Mouse (Mus musculus): Measurements from ENCODE around the gene Tshz3.

The Tshz3 gene

GRCm38 (mm10) chr7:36697118-36697855, 631 bp upstream of the Tshz3 start:
- no peak for DNase-seq

DNA sequence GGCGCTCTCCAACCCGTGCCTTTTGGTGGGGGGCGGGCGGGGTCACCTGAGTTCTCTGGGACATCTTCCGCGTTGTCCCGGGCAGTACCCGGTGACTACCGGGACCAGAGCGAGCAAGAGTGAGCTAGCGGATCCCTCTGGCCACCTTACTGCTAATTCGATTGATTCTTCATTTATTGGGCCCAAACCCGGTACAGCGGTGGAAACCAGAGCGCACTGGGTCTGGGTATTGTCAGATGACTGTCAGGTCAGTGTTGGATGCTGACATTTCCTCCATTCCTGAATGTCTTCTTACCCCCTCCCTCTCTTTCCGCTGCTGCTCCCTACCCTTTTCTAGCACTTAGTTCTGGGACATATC, 650 bp downstream of the Tshz3 start:
- DNase-seq, result no peak

GRCm38 (mm10) chr7:36699001-36699987, 1.4 kb downstream of the Tshz3 start:
- no peak for DNase-seq

DNA sequence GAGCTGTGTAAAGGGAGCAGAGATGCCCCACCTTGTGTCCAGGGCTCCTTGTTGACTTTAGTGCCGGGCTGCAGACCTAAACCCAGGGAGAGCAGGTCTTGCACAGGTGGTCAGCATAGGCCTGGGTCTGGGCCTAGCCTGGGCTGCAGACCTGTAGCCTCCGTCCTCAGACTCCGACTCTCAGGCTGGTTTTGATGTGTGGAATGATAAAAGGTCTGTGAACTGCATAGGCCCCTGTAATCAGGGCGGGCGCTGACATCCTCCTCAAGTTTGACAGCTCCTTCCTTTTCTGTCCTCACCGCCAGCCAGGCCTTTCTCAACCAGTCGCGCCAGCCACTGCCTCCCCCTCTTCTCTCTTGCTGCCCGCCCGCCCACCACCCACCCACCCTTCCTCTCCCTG, 8.7 kb downstream of the Tshz3 start:
- no peak for DNase-seq

DNA sequence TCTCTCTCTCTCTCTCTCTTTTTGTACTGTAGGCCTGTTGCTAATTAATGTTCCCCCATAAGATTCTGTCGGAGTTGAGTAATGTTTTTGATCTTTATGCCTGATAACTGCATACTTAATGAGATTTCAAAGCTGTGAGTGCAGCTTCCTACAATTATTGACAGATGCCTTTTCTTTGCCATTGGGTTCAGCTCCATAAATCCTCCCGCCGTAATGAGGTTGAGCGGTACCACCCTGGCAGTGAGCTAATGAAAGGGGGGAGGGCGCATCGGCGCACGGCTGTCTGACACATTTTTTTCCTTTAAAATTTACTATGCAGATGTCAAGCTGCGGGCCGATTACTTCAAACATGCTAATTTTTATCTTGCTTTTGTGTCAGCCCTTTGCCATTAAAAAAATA, 9.3 kb downstream of the Tshz3 start:
- no peak for DNase-seq

- DNase-seq, result no peak
These were observed 9.9 kb downstream of the Tshz3 start for GRCm38 (mm10) chr7:36707681-36708350.

- no peak for DNase-seq
These were observed 10.9 kb downstream of the Tshz3 start for GRCm38 (mm10) chr7:36708823-36709222.

GRCm38 (mm10) chr7:36709239-36709638, 11.3 kb downstream of the Tshz3 start:
- no peak for DNase-seq

DNA sequence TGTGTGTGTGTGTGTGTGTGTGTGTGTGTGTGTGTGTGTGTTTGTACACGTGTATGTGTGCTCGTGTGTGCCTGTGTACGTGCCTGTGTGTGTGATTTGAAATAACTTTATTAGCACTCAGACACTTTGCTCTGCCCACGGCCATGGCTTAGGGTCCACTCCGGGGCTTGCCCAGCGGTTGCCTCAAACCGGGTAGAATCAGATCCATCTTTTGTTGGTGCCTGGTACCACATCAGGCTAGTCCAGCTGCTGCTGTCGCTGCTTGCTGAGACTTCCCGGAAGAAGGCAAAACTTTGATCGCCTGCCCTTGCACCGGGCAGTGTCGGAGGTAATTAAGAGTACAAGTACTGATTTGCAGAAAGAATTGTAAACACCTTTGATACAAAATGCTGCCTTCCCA, 12.1 kb downstream of the Tshz3 start:
- DNase-seq, result no peak

DNA sequence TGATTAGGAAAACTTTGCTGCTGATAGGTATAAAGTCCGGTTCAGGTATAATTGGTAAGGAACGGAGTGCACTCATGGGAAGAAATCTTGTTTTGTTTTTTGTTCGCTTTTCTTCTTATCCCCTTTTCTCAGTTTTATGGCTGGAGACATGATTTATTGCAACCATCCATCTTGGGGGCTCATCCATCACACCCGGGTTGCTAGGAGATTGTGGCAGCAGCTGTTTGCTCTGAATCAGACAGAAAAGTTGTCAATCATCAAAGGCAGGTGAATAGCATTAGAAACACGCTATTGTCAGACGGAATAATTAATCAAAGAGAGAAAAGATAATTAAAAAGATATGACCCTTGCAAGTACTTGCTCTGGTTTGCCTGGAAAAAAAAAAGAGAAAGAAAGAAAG, 12.5 kb downstream of the Tshz3 start:
- DNase-seq, result no peak

DNA sequence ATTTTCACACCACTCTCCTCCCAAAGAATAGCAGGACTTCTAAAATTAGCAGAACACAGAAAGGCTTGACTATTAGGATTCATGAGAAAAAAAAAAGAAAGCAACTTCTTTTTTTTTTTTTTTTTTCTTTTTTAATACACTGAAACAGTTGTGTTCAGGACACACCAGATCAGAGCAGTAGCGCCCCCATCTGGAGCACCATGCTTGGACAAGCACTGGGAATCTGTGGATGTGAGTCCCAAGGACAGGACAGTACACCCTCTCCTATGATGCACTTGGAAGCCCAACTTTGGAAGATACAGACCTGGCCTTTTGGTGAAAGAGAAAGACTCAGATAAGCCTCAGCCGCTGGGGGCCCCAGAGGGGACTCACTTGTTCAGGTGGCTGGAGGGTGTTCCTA, 13.8 kb downstream of the Tshz3 start:
- DNase-seq, result no peak

- no peak for DNase-seq
These were observed 16.4 kb downstream of the Tshz3 start for GRCm38 (mm10) chr7:36714323-36714722.

DNA sequence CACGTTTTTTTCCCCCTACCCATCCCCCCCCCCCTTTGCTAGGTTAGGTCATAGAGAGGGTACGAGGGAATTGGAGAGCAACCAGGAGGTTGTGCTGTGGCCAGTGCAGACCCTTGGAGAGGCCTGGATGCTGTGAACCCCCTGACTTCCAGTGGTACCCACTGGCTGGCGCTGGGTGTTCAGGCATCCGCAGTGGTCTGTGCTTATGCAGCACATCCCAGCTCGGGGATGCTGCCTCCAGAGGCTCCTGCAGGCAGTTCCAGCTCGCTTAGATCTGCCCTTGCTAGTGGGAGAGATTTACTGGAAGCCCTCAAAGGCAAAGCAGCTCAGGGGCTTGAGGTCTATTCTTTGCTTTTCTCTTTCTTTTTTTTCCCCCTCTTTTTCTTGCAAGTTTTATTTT, 19.3 kb downstream of the Tshz3 start:
- no peak for DNase-seq

DNA sequence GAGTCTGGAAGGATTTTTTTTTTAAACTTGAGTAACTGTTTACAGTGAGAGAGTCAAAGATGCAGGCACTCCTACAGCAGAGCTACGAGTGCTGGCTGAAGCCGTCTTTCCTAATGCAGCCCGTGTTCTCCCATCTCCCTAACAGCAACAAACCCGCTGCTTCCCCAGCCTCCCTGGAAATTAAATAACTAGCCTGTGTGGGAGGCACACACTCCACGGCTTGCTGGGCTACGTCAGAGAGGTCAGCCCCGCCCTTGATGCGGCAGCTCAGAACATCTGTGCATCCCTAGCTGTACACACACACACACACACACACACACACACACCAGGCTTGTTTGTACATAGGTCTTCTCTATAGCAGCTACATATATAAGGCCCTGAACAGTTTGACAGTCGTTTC, 22.9 kb downstream of the Tshz3 start:
- DNase-seq, result no peak

DNA sequence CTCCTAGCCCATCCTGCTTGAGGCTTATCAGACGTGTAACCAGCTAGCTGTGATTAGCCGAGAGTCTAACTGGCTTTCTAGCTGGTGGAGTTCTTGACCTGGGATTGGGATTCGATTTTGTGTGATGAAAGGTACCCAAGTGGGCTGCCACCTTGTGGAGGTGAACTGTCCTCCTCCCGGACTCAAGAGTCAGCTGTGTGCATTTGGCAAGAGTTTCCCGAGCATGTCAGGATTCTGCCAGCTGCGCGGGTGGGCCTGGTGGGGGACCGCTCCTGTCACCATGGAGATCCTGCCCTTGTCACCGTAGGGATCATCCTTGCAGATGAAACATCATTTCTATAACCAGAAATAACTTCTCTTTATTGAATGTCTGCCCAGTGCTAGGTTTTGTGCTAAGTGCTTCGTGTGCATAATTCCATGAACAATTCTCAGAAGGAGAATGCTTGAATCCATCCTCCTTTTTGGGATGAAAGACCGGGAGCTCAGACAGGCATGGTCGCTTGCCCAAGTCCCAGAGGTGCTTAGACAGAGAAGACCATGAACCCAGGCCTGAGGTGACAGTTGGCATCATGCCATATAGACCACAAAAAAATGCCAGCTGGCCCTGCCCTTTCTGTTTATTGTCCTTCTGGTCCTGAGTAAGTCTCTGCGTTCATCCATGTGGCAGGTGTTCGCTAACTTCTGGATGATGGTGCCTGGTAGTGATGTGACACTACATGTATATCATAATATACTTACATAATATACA, 38.6 kb downstream of the Tshz3 start:
- no peak for DNase-seq

- no peak for DNase-seq
These were observed 53.6 kb downstream of the Tshz3 start for GRCm38 (mm10) chr7:36751480-36751879.

GRCm38 (mm10) chr7:36767501-36768092, 69.7 kb downstream of the Tshz3 start:
- DNase-seq, result no peak

GRCm38 (mm10) chr7:36773086-36773485, 75.2 kb downstream of the Tshz3 start:
- no peak for DNase-seq

GRCm38 (mm10) chr7:36776956-36777355, 79.0 kb downstream of the Tshz3 start:
- no peak for DNase-seq

DNA sequence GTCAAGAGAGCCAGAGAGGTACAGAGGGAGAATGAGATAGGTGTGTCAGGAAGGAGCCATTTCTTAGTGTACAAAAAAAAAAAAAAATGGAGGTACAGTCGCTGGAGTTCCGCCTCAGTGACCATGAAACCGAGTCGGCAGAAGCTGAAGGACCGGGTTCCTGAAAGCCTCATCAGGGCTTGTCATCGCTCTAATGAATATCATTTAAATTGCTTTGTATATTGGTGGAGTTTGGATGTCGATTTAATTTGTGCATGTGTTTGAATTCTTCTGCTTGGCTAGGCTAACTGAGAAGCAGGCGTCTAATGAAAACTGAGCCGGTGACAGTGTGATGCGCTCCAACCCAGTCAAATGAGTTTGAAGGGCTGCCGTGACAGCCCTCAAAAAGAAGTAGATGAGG, 80.5 kb downstream of the Tshz3 start:
- DNase-seq, result no peak

- no peak for DNase-seq
These were observed 86.4 kb downstream of the Tshz3 start for GRCm38 (mm10) chr7:36784243-36784773.

Data from thymus, adult 18-20 months (tissue).